Comparison of ENCODE assay signal across 15 mouse cellular contexts in the genomic region with DNA sequence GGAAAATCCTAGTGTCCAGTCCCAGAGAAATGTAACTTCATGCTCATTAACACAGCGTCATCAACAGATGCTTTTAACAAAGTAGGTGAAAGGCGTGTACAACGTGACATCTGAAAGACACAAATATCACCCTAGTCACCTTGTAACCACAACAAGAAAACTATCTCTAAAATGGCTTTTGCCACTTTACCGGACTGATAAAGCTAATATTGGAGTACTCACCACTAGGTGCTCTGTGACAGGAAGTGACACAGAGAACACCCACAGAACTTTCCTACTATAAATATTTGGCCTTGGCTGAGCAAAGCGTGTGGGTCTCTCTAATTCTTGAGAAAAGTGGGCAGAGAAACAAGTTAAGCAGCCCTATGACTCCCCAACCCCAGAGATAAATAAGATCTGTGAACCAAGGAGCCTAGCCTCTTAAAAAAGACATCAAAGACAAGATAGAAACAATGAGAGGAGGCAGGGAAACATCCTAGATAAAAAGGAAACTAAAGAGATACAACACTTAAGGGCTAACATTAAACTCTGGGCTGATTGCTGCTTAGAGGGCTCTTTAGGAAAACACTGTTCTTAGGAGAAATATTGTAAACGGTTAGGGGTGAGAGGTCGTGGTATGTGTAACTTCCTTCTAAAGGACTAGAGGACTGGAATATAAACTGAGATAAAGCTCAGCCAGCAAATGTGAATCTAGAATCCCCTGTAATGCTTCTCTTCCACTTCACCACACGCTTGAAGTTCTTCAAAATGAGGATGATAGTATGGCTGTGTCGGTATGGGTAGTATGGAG. TPM values are rescaled to one million over a fixed set of nuclear protein-coding genes. Genes with fewer than 3 reads are reported as not detected.
DNase-seq lines count a peak whose midpoint lies in the region; ATAC-seq lines count a peak whose summit lies in the region.
"Had no signal": no experiment of that assay in that cellular context is flagged by ENCODE, and none has a peak within 500 bp of the region (broad histone marks: within the 10 kb centered on the region; RNA-seq: fewer than 3 reads in every experiment).

No protein-coding gene starts in this region.

- WGBS in heart, embryonic 12.5 days, result 37% methylated on average over 9 of the region's 9 CpGs
- WGBS in liver, embryonic 12.5 days (ENCODE audit: insufficient replicate concordance), result 33% methylated on average over 9 of the region's 9 CpGs

- peaks cover 28% of the 10 kb centered on the region for H3K4me1 ChIP-seq in heart, embryonic 12.5 days (replicated peaks)
- H3K4me1 ChIP-seq in liver, embryonic 12.5 days, result peaks cover 14% of the 10 kb centered on the region

- no peak for DNase-seq in heart, adult 8-10 months (ENCODE audit: low spot score)
- DNase-seq in lung, postnatal 25 days (ENCODE audit: low spot score), result peak; percentile 14
- no peak for DNase-seq in lung, postnatal 10 days
- no peak for DNase-seq in spleen, postnatal 36 days (ENCODE audit: low spot score in 2 of 2)
- DNase-seq in layer of hippocampus, adult 11-12 months (ENCODE audit: low spot score), result no peak
- DNase-seq in gastrocnemius, adult 18-20 months (ENCODE audit: low spot score), result no peak
- DNase-seq: adrenal gland, postnatal 25 days; cerebellum, adult 11 months; forebrain, postnatal 0 days; gastrocnemius, postnatal 36 days; kidney, postnatal 36 days; thymus, adult 2 months had no signal

- no peaks in the 10 kb centered on the region for H3K9me3 ChIP-seq in heart, embryonic 12.5 days (replicated peaks)
- H3K9me3 ChIP-seq in liver, embryonic 12.5 days (replicated peaks), result no peaks in the 10 kb centered on the region

- H3K9ac ChIP-seq in heart, embryonic 12.5 days, result no peak overlapping the region
- H3K9ac ChIP-seq in liver, embryonic 12.5 days, result 0 out of 2 replicates have a peak overlapping the region, but pooled peaks have one; percentile 31
- H3K9ac ChIP-seq: forebrain, postnatal 0 days had no signal

- no peaks in the 10 kb centered on the region for H3K27me3 ChIP-seq in heart, embryonic 12.5 days (replicated peaks)
- no peaks in the 10 kb centered on the region for H3K27me3 ChIP-seq in liver, embryonic 12.5 days (replicated peaks)

- ATAC-seq in heart, embryonic 12.5 days (ENCODE audit: insufficient number of reproducible peaks, low FRiP score), result no peak
- no peak for ATAC-seq in liver, embryonic 12.5 days
- ATAC-seq: forebrain, postnatal 0 days; intestine, embryonic 16.5 days had no signal

- H3K27ac ChIP-seq in heart, embryonic 12.5 days (ENCODE audit: poor library complexity, severe bottlenecking), result peak overlapping the region; percentile 48
- no peak overlapping the region for H3K27ac ChIP-seq in liver, embryonic 12.5 days

- no peak overlapping the region for H3K4me3 ChIP-seq in heart, embryonic 12.5 days
- H3K4me3 ChIP-seq in liver, embryonic 12.5 days, result no peak overlapping the region

- peak overlapping the region; percentile 25; the same call in 1 of the 2 replicates for H3K4me2 ChIP-seq in heart, embryonic 12.5 days
- no peak overlapping the region for H3K4me2 ChIP-seq in liver, embryonic 12.5 days

- peaks cover 10% of the 10 kb centered on the region; the same call in 1 of the 2 replicates for H3K36me3 ChIP-seq in heart, embryonic 12.5 days
- H3K36me3 ChIP-seq in liver, embryonic 12.5 days, result 0 out of 2 replicates have a peak, but pooled peaks cover 2% of the 10 kb centered on the region

RNA-seq across cellular contexts. Expression of gene Mllt3, which starts 29.8 kb away (rescaled TPM):
- polyA plus RNA-seq in heart, embryonic 12.5 days (2016; fragmentation: Nextera tagmentation; extraction: Ambion mirVana), result 54.3 and 57.6 TPM in 2 replicates
- 10 to 100 TPM; 14.6 to 17.5 (median 15.6) TPM for total RNA-seq in heart, adult 8-10 months (2022)
- polyA plus RNA-seq in liver, embryonic 12.5 days (2016; fragmentation: Nextera tagmentation; extraction: Ambion mirVana), result 88.6 and 92.6 TPM in 2 replicates
- 100 to 1,000 TPM; 148 to 154 TPM for total RNA-seq in gastrocnemius, adult 18-20 months (2021)

Comparison
In these comparisons a context has a peak if more than half of its experiments do, and no peak if none do; other contexts are left out.
1. RNA of gene Mllt3, which starts 29.8 kb away (total RNA-seq): 148 to 154 TPM in gastrocnemius, adult 18-20 months; 14.6 to 17.5 TPM in heart, adult 8-10 months; every median in the first group is over 4 times any median in the second.